Mouse (Mus musculus) C2C12 (cell line): Measurements from ENCODE around the gene Ift81.

ENCODE experiments used
- CEBPB ChIP-seq: IDR thresholded peaks from one replicate; pipeline ENCODE4 v1.6.1; 2011; ENCODE audit warnings: low read depth, mild to moderate bottlenecking, control low read depth, moderate library complexity
- CTCF ChIP-seq: IDR thresholded peaks from one replicate; pipeline ENCODE4 v1.5.1; 2011; ENCODE audit not compliant: control insufficient read depth, insufficient read depth, insufficient read length
- MAX ChIP-seq: IDR thresholded peaks from one replicate; pipeline ENCODE4 v1.6.1; 2011; ENCODE audit warnings: mild to moderate bottlenecking, control low read depth
- MYOD1 ChIP-seq: IDR thresholded peaks from one replicate; pipeline ENCODE4 v1.6.1; 2011; ENCODE audit warnings: low read depth; ENCODE audit not compliant: control insufficient read depth, insufficient read length
- MYOG ChIP-seq: IDR thresholded peaks from one replicate; pipeline ENCODE4 v1.6.1; 2011; ENCODE audit not compliant: control insufficient read depth, insufficient read length; ENCODE audit errors: extremely low read depth
- USF1 ChIP-seq: IDR thresholded peaks from one replicate; pipeline ENCODE4 v1.6.1; 2011; ENCODE audit warnings: low read depth, mild to moderate bottlenecking, control low read depth, moderate library complexity

DNA sequence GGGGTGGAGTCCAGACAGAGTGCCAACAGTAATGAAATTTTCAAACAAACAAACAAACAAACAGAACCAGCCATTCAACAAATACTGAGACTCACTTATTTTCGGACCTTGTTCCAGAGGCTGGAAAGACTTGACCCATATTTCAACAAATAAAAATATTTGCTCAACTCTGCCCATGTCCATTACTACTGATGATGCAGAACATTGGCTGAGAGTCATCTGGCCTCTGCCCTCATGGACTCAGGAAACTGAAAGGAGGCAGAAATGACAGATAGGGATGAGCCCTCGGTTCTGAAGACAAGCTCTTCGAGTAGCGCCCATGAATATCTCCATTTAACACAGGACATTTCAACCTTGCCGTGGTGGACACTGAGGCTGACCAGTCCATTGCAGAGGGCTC is 8.2 kb upstream of the Ift81 start:
- TF ChIP-seq CTCF: no peak
- no peak for TF ChIP-seq MYOG
- TF ChIP-seq MYOD1: no peak
- TF ChIP-seq MAX: no peak
- no peak for TF ChIP-seq CEBPB
- no peak for TF ChIP-seq USF1
